Mouse (Mus musculus) yolk sac, embryonic 10.5 days (tissue): ENCODE results near the gene Pmch.

Source experiments
- DNase-seq: peaks from one replicate; pipeline ENCODE4 v3.0.0-alpha.2; 2017; ENCODE audit warnings: low spot score

The Pmch gene

DNA sequence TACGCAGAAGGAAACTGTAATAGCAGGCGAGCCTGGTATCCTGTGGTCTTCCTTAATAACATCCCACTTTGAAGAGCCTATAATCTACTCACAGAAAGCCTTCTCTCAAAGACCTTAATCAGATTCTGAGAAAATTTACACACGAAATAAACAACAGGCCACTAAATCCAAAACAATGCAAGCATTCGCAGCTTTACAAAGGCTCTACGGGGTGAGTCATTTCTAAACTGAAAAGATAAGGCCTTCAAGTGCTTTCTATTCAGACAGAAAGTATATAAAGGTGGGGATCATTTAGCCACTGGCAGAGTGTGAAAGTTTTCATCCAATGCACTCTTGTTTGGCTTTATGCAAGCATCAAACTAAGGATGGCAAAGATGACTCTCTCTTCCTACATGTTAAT is at the start of gene Pmch:
Gene Pmch, plus strand, starts transcription at position 301 of the 400 bp plus-strand sequence.
- DNase-seq, result no peak

DNA sequence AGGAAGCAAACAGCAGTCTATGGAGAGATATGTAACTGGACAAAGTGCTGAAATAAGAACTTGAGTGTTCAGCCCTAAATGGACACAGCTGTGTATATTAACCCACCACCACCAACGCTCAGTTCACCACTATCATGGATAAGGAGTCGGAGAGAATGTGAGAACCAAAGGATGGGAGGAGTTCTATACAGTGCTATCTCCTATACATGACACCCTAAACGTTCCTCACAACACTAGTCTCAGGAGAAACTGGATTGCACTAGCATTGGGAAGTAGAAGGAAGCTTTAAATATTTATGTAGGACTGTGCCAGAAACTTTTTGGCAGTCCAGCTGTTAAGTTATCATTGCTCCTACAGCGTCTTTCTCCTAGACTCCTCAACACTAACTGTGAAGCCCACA is 46.6 kb upstream of the Pmch start:
- no peak for DNase-seq

DNA sequence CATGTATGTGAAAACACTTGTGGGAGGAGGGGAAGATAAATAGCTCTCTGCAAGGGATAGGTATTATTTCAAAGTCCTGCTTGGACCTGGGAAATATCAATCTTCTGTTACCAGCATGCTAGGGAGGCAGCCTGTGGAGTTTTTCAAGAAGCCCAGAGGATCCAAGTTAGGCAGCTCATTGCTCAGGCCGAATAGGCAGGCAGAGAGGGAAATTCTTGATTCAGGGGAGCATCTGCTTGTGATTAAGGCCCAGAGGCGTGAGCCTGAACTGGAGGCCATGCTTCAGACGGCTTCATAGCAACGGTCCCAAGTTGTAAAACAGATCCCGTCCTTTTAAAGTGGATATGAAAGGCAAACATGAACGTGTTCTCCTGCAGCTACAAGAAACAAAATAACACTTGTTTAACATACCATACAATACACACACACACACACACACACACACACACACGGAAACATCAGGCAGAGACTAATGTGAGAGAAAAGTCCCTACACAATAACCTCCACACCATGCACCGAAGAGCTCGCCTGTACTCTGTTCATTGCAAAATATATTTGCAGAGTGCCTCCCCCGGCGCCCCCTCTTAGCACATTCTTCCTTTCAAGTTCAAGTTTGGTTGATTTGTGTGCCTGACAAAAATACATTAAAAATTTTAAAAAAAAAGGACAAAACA is 44.6 kb upstream of the Pmch start:
- peak; percentile 5 for DNase-seq

DNA sequence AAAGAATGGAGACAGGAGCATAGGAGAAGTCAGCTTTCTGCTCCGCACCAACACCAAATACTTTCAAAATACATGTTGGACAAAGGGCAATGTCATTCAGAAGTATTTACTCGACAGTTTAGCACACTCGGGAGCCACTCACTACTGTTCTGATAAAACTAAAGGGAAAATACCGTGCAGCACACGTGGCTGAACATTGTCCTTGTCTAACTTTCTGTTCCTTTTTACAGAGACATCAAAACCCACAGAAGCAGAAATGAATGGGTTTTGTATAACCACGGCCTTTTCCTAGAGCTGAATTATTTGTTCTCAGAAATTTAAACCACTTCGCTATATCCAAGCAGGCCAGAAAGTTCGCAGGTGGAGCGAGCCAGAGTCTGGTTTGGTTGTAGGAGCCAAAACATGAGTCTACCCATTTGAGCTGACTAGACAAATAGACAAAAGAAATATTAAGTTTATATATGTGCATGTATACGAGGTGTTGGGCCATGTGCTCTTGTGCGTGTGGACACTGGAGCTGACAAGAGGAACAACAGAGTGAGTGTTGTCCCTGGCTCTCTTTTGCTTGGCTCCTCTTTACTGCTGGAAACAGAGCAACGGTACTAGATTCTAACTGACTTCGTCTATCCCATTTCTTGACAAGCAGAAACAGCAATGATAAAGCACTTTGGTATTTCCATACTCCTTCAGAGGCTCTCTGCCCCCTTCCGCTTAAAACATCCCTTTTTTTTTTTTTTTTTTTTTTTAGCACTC is 36.5 kb upstream of the Pmch start:
- DNase-seq, result no peak

DNA sequence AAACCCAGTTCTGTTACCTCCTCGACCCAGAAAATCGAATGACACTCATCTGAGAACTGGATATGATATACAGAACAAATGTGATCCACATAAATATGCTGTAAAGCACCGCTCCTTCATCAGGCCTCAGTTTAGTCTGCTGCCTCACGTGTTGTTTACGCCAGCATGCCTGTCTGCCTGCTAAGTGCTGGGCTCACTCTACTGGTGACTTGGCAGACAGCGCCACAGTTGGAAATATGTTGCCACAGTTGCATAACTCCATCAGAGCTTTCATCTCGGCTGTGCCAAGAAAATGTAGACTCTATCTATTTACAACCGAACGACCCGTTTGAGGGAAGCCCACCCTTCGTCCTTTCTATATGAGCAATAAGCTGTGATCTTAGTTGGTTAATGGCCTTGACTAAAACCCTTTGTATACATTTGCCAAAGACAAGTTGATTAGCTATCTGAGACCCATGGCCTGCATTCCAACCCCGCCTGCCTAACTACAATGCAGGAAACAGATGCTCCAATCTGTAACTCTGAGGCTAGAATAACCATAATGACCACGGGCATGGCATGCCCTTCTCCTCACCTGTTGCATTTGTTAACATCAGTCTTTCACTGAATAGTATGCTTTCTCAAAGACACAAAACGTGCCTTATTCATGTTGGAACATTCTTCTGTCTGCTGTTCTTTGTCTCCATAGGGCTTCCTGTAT is 33.8 kb upstream of the Pmch start:
- DNase-seq, result no peak

DNA sequence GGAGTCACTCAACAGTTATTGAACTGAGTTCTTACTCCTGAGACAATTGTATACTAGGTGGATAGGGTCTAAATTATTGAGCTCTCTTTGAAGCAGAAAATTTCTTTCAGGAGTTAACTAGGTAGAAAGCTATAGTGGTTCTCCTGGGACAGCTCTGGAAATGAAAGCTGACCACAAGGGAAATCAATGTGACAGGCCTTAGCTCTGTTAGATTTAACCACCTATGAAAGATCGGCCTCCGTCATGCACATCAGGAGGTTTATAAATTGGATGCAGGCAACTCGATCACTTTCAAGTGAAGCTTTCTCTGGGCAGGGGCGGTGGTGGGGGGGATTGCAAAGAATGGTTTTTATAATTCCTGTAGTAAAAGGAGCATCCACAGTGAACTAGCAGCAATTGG is 27.4 kb upstream of the Pmch start:
- DNase-seq, result no peak

DNA sequence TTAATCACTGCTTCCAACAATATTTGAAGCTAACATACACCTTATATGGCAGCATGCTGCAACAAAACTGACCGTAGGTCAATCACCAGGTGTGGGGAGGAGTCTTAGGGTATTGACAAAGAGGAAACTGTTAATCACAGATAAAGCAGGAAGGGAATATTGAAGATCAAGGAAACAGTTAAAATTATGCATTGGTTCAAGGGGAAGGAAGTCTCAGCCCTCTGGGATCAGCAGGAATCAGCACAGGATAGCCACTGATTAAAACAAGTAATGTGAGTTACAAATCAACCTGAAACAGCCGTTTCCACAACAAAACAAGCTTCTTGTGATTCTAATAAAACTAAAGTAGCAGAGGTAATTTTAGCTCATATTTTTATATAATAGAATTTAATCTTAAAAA is 26.0 kb upstream of the Pmch start:
- DNase-seq, result no peak

DNA sequence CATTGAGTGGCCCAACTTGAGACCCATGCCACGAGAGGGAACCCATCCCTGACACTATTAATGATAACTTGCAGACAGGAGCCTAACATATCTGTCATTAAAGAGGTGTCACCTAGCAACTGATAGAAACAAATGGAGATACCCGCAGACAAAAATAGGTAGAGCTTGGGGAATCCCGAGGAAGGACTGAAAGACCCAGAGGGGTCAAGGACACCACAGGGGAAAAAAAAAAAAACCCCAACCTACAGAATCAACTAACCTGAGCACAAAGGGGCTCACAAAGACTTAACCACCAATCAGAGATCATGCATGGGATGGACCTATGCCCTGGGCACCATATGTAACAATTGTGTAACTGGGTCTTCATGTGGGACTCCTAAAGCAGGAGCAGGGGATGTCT is 23.5 kb upstream of the Pmch start:
- DNase-seq, result no peak

DNA sequence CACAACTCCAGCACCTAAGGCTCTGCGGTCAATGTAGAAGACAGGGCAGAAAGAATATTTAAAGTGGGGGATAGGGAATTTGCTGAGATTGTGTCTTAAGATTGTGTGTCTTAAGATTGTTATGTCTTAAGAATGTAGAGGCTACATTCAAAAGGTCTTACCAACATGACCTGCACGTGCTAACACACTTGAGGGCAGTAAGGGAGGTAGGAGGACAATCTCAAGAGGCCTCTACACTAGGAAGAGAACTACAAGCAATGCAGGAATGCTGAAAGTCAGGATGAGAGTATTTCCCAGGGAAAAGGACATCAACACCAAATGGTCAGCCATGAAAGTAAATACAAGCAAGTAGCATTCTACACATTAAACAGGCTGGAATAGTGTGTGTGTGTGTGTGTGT is 15.3 kb downstream of the Pmch start:
- DNase-seq, result no peak

DNA sequence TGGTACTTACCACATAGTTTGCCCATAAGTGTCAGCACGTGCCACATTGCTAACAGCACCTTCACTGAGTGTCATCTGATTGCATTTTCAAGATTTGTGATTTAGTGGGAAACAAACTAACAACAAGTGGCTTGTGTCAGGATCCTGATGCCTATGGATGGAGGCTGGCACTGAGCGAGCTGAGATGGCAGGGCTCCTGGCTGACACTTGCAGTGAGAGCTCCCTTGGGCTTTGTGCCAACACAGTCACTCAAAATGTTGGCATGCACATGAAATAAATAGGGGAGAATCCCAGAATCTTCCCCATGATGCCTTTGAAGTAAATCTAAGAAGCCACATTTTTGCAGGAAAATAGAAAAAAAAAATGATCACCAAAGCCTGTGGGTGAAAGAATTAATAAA is 22.4 kb downstream of the Pmch start:
- DNase-seq, result no peak

DNA sequence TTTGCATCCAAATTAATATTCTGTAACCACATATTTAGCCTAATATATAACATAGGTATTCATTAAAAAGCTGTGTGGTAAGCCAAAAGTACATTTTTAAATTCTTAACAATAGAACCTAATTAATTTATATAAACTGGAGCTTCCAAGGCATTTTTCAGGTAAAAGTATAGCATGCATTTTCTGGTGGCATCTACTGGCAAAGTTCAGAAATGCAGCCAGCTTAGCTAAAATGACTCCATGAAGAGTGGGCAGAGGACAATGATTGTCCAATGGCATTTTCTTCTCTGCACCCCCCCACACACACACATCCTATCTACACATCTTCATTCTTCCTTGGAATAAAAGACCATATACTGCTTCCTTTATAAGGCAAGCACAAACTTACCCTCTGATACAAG is 28.8 kb downstream of the Pmch start:
- DNase-seq, result no peak

DNA sequence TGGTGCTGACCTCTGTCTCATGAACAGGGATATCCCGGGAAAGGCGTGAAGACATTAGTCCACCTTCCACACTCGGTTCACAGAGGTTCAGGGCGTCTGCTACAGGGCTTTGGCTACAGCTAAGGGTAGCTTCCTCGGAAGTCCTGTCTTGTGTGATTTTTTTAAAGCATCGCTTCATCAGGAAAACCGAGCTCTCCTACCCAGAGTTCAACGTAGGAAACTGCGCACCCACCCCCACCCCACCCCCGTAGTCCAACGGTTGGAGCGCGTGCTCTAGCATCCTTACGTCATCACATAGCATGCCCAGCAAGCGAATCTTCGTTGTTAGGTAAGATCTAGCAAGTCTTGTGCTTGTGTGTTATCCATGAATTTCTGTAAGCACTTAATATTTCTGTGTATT is 44.8 kb downstream of the Pmch start:
- no peak for DNase-seq
